ENCODE assay signal across 8 mouse cellular contexts in genomic region chr5:139149006-139149672, GRCm38 (mm10). TPM values are rescaled to one million over a fixed set of nuclear protein-coding genes. Genes with fewer than 3 reads are reported as not detected.
A peak's percentile ranks its signal among the peaks of the same experiment; 100 is the strongest.
DNase-seq lines count a peak whose midpoint lies in the region; ATAC-seq and TF ChIP-seq lines count a peak whose summit lies in the region.

No protein-coding gene starts in this region.

- 26% methylated on average over 11 of the region's 11 CpGs for WGBS in heart, embryonic 14.5 days
- 23% methylated on average over 11 of the region's 11 CpGs for WGBS in macrophage (ENCODE audit: missing documents)

- no peak for TF ChIP-seq CTCF in Patski (IDR thresholded peaks at IDR 0.05)

- POLR2A ChIA-PET in Patski (lab: Charles Lee), result interaction anchor here (0.6 to 0.9 kb wide), 2 partner anchors 13 to 14 kb away, joined by 3 read pairs; no protein-coding TSS in a partner anchor

- H3K4me3 ChIP-seq in heart, embryonic 14.5 days (ENCODE audit: control insufficient read depth in 1 of 2, insufficient read depth in 1 of 2, low read depth in 1 of 2, low read length in 2 of 2), result peak overlapping the region; percentile 58 to 97
- H3K4me3 ChIP-seq in macrophage (ENCODE audit: inconsistent target), result peak overlapping the region; percentile 45

- no peak for DNase-seq in heart, postnatal 4 days
- DNase-seq in Patski (ENCODE audit: low read depth, low spot score), result peak; percentile 39
- DNase-seq in retina, postnatal 1 day, result no peak
- no peak for DNase-seq in adrenal gland, postnatal 25 days
- DNase-seq in left cerebral cortex, postnatal 36 days (ENCODE audit: low spot score in 2 of 2), result no peak

- CTCF ChIA-PET in Patski (lab: Charles Lee), result no interaction called here

- peak; percentile 51 for ATAC-seq in heart, embryonic 14.5 days (ENCODE audit: insufficient number of reproducible peaks, insufficient read depth, low FRiP score, low read depth)
- peak; percentile 32 for ATAC-seq in Patski
- peak; percentile 24 for ATAC-seq in granulocyte monocyte progenitor cell, adult 5-6 weeks (replicated peaks; ENCODE audit: poor library complexity, severe bottlenecking)

- in situ Hi-C loops in Patski (cut with MboI; ENCODE audit: low pct_unique_long_range_greater_than_20kb), result no loop called here

- H3K4me2 ChIP-seq in heart, embryonic 14.5 days (ENCODE audit: low read length), result peak overlapping the region; percentile 66

- H3K36me3 ChIP-seq in heart, embryonic 14.5 days (ENCODE audit: control insufficient read depth, insufficient read depth, low read length), result peaks cover 24% of the 10 kb centered on the region
- peaks cover 12% of the 10 kb centered on the region; the same call in 1 of the 2 replicates for H3K36me3 ChIP-seq in macrophage (ENCODE audit: inconsistent target)

- H3K9ac ChIP-seq in heart, embryonic 14.5 days (ENCODE audit: low read length), result peak overlapping the region; percentile 55; the same call in 1 of the 2 replicates

- H3K27me3 ChIP-seq in heart, embryonic 14.5 days (ENCODE audit: control insufficient read depth, insufficient read depth, low read length), result no peaks in the 10 kb centered on the region
- no peaks in the 10 kb centered on the region for H3K27me3 ChIP-seq in Patski

- no peaks in the 10 kb centered on the region for H3K9me3 ChIP-seq in heart, embryonic 14.5 days (ENCODE audit: control insufficient read depth, low read length)

- peak overlapping the region in 1 of 2 experiments; percentile 62; a peak in 1 of 4 replicates for H3K27ac ChIP-seq in heart, embryonic 14.5 days (replicated peaks in 1 of 2; ENCODE audit: control insufficient read depth in 1 of 2, insufficient read depth in 1 of 2, low read depth in 2 of 2, low read length in 2 of 2)
- H3K27ac ChIP-seq in macrophage, result peak overlapping the region; percentile 59

- intact Hi-C loops in left cerebral cortex, postnatal 36 days (cut with DNase I), result no loop called here

- H3K79me2 ChIP-seq in macrophage (ENCODE audit: inconsistent target), result no peaks in the 10 kb centered on the region

- H3K4me1 ChIP-seq in heart, embryonic 14.5 days (ENCODE audit: control insufficient read depth in 2 of 2, insufficient read depth in 2 of 2, low read length in 2 of 2), result peaks cover 4 to 19% of the 10 kb centered on the region in 2 experiments

RNA-seq across cellular contexts. Expression of gene Prkar1b, which starts 0.7 kb away (rescaled TPM):
- 9.5 and 9.9 TPM in 2 replicates for polyA plus RNA-seq in heart, embryonic 14.5 days (2014; fragmentation: Nextera tagmentation; extraction: Ambion mirVana)
- total RNA-seq in heart, postnatal 4 days (2021), result 1 to 10 TPM; 2.3 to 2.8 TPM
- polyA plus RNA-seq in Patski (2021) (0.55 TPM), macrophage (2018) (0.75 to 1.0 TPM (median 0.89 TPM) in 3 replicates)
- total RNA-seq in granulocyte monocyte progenitor cell, adult 5-6 weeks (2014; fragmentation: Nextera tagmentation), result 1.4 TPM in 1 of 2 replicates, not detected in the other
- 0.10 and 0.17 TPM in 2 replicates for total RNA-seq in granulocyte monocyte progenitor cell, adult 5-6 weeks (2017)
- 1 to 10 TPM in 3 of 26 experiments, not detected in 23; 1.1 to 3.8 (median 2.0) TPM for total RNA-seq in macrophage (2018; cell fraction: chromatin; rRNA removed)
- total RNA-seq in macrophage (2018; cell fraction: cytosol; rRNA removed), result 1 to 10 TPM in 10 of 26 experiments, under 1 TPM in 16; 0.29 to 1.5 (median 0.95) TPM
- total RNA-seq in macrophage (2018; cell fraction: nucleus; rRNA removed), result 1 to 10 TPM in 6 of 26 experiments, under 1 TPM in 13, not detected in 7; 0.22 to 4.6 (median 0.69) TPM
- 20.9 and 28.5 TPM in 2 replicates for total RNA-seq in adrenal gland, postnatal 25 days (2021)
- total RNA-seq in left cerebral cortex, postnatal 36 days (2021), result 100 to 1,000 TPM; 738 to 861 TPM

RNA-seq across cellular contexts. Expression of gene Dnaaf5, which starts 0.9 kb away (rescaled TPM):
- 6.4 and 6.5 TPM in 2 replicates for polyA plus RNA-seq in heart, embryonic 14.5 days (2014; fragmentation: Nextera tagmentation; extraction: Ambion mirVana)
- 10 to 100 TPM; 19.1 to 19.5 TPM for total RNA-seq in heart, postnatal 4 days (2021)
- 45.6 TPM for polyA plus RNA-seq in Patski (2021)
- total RNA-seq in granulocyte monocyte progenitor cell, adult 5-6 weeks (2014; fragmentation: Nextera tagmentation), result 8.3 and 9.8 TPM in 2 replicates
- 7.8 TPM in 2 replicates for total RNA-seq in granulocyte monocyte progenitor cell, adult 5-6 weeks (2017)
- 10 to 100 TPM in 1 of 26 experiments, 1 to 10 TPM in 25; 1.3 to 11.7 (median 6.6) TPM for total RNA-seq in macrophage (2018; cell fraction: chromatin; rRNA removed)
- 1 to 10 TPM; 5.8 to 8.9 (median 7.7) TPM for total RNA-seq in macrophage (2018; cell fraction: cytosol; rRNA removed)
- 10 to 100 TPM in 1 of 26 experiments, 1 to 10 TPM in 25; 3.0 to 10.1 (median 6.3) TPM for total RNA-seq in macrophage (2018; cell fraction: nucleus; rRNA removed)
- polyA plus RNA-seq in macrophage (2018), result 6.4 to 10.6 TPM (median 7.0 TPM) in 3 replicates
- 20.7 and 25.3 TPM in 2 replicates for total RNA-seq in adrenal gland, postnatal 25 days (2021)
- 1 to 10 TPM; 6.7 to 7.7 TPM for total RNA-seq in left cerebral cortex, postnatal 36 days (2021)

RNA-seq across cellular contexts. Expression of gene Sun1, which starts 51.3 kb away (rescaled TPM):
- polyA plus RNA-seq in heart, embryonic 14.5 days (2014; fragmentation: Nextera tagmentation; extraction: Ambion mirVana), result 39.6 and 41.4 TPM in 2 replicates
- 10 to 100 TPM; 40.7 to 43.0 TPM for total RNA-seq in heart, postnatal 4 days (2021)
- polyA plus RNA-seq in Patski (2021), result 107 TPM
- total RNA-seq in granulocyte monocyte progenitor cell, adult 5-6 weeks (2014; fragmentation: Nextera tagmentation), result 33.4 and 43.0 TPM in 2 replicates
- 23.3 and 33.9 TPM in 2 replicates for total RNA-seq in granulocyte monocyte progenitor cell, adult 5-6 weeks (2017)
- total RNA-seq in macrophage (2018; cell fraction: chromatin; rRNA removed), result 10 to 100 TPM in 25 of 26 experiments, 1 to 10 TPM in 1; 7.8 to 51.2 (median 32.8) TPM
- total RNA-seq in macrophage (2018; cell fraction: cytosol; rRNA removed), result 10 to 100 TPM in 18 of 26 experiments, 1 to 10 TPM in 8; 7.4 to 15.5 (median 10.6) TPM
- 10 to 100 TPM in 25 of 26 experiments, 1 to 10 TPM in 1; 8.9 to 49.9 (median 18.6) TPM for total RNA-seq in macrophage (2018; cell fraction: nucleus; rRNA removed)
- polyA plus RNA-seq in macrophage (2018), result 7.6 to 17.2 TPM (median 10.7 TPM) in 3 replicates
- 87.9 and 109 TPM in 2 replicates for total RNA-seq in adrenal gland, postnatal 25 days (2021)
- total RNA-seq in left cerebral cortex, postnatal 36 days (2021), result 100 to 1,000 TPM; 136 to 141 TPM

Comparison
In these comparisons a context has a peak if more than half of its experiments do, and no peak if none do; other contexts are left out.
1. RNA of gene Prkar1b, which starts 0.7 kb away (total RNA-seq): 738 to 861 TPM in left cerebral cortex, postnatal 36 days; 20.9 to 28.5 TPM in adrenal gland, postnatal 25 days, 2.3 to 2.8 TPM in heart, postnatal 4 days and 0.10 to 1.4 TPM in granulocyte monocyte progenitor cell, adult 5-6 weeks; every median in the first group is over 10 times any median in the second.
2. Peak in every context shown above with its lines, with median percentiles within 50 percentile points of each other: ATAC-seq.